Mouse (Mus musculus) cerebellum, postnatal 10 days (tissue): ENCODE results near the gene Pnkp.
A peak's percentile ranks its signal among the peaks of the same experiment; 100 is the strongest.

Source experiments
- DNase-seq, 2 experiments: peaks; one replicate each; pipeline ENCODE4 v3.0.0; 2021; ENCODE audit warnings: mixed read lengths in 2 of 2

Pnkp gene

DNA sequence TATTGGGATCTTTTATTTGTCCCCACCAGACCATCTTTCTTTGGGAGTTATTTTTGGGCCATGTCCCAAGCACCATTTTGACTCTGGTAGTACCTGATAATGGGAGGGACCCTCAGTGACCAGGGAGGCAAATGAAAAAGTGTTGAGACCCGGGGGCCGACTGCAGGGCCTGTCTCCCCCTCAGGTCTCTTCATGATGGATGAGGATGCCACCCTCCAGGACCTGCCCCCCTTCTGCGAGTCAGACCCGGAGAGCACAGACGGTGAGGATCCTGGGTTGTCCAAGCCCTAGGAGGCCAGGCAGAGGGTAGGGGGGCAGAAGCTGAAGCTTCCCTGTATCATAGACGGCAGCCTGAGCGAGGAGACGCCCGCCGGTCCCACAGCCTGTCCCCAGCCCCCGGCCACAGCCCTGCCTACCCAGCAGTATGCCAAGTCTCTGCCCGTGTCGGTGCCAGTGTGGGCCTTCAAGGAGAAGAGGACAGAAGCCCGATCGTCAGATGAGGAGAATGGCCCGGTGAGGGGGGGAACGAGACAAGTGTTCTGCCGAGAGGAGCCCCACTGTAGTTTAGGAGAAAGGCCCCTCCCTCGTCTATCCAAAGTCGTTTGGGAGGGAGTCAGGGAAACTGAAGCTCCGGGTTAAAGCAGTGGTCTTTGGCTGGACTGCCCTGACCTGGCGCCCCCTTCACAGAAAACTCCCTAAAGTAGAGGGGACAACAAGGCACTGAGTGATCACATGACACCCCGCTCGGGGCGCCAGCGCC is 3.2 kb upstream of the Pnkp start:
- DNase-seq, result peak in 1 of 2 experiments; percentile 56

DNA sequence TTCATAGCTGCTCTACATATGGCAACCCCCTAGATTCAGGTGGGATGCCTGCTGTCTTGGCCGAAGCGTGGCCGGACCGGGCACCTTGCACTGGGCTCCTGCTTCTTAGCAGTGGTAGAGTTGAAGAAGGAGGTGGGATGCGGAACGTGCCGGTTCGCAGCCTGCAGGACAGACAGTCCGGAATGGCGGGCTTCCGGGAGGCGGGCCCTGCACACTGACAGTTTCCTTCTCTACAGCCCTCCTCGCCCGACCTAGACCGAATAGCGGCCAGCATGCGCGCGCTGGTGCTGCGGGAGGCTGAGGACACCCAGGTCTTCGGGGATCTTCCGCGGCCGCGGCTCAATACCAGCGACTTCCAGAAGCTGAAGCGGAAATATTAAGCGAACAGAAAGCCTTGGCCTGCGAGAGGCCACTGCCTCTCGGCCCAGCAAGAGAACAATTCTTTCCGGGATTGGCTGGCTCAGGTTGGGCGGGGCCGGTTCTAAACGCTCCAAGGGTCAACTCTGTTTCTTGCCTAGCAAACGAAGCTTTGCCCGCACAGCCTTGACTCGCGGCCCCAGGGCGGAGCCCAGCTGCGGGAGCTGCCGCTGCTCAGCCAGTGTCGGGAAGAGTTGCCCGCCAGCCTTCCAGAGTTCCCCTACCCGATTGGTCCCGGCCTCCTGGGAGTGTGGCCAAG is 2.4 kb upstream of the Pnkp start:
- peak; percentile 85 to 87 for DNase-seq

DNA sequence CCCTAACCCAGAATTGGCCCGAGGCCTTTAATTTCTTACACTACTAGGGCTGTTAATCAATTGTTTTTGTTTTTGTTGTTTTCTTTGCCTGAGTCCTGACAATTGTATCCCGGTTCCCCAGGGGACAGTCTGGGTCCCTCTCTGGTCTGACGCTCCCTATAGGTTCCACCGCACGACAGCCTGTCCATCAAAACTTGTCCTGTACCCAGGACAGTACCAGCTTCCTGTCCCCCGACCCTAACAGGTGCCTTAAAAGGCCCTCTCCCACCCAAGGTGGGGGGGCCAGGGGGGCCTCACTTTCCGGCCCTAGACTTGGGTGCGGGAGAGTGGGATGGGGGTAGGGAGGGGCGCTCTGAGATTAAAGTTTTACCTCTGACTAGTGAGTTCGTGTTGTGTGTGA is 1.9 kb upstream of the Pnkp start:
- no peak for DNase-seq

DNA sequence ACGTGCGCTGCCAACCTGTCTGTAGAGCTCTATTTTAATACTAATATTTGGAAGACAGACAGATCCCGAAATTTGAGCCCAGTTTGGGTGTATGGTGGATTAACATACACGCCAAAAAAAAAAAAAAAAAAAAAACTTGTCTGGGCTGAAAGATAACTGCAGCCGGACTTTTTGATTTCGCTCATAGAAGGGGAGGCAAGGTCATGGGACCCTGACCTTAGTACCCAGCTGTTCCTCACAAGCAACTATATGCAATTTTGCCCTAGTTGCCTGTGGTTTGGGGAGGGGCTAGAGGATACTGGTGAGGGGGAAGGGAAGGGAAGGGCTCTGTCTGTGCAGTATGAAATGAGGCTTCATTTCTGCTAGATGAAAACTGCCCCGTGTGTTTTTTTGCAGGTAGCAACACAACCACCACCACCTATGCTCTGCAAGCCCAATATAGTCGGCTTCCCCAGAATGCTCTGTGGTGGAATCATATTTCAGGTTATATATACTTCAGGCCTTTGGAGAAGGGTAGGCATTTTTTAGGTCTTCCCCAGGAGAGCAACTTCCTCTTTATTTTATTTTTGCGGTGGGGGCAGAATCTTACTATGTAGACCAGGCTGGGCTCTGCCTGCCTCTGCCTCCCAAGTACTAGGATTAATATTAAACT is 548 bp upstream of the Pnkp start:
- DNase-seq, result peak in 1 of 2 experiments; percentile 7

DNA sequence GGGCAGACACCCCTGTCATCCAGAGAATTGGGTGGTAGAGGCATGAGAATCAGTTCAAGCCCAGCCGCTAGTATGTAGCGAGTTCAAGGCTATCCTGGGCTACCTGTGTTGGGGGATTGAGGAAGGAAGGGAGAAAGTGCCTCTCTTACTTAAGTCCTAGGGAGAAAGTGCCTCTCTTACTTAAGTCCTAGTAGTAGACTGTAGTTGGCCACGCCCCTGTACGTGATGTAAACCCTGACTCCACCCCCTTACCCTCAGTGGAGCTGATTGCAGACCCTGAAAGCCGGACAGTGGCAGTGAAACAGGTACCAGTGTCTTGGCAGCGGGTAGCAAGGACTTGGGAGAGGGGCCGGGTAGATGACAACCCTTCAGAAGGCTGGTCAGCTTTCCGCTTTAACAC is 966 bp downstream of the Pnkp start:
- DNase-seq, result peak in 1 of 2 experiments; percentile 39

DNA sequence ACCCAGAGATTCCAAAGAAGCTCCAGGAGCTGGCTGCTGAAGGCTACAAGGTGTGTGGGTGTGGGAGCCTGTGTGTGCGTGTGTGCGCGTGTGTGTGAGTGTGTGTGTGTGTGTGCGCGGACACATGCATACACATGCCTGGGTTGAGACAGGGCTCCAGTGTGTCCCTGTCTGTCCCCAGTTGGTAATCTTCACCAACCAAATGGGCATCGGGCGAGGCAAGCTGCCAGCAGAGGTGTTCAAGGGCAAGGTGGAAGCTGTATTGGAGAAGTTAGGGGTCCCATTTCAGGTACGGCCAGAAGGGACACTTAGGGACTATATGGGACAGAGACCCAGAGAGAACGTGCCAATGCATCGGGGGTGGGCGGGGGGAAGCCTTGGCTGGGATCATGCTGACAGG is 3.0 kb downstream of the Pnkp start:
- peak in 1 of 2 experiments; percentile 39 for DNase-seq

DNA sequence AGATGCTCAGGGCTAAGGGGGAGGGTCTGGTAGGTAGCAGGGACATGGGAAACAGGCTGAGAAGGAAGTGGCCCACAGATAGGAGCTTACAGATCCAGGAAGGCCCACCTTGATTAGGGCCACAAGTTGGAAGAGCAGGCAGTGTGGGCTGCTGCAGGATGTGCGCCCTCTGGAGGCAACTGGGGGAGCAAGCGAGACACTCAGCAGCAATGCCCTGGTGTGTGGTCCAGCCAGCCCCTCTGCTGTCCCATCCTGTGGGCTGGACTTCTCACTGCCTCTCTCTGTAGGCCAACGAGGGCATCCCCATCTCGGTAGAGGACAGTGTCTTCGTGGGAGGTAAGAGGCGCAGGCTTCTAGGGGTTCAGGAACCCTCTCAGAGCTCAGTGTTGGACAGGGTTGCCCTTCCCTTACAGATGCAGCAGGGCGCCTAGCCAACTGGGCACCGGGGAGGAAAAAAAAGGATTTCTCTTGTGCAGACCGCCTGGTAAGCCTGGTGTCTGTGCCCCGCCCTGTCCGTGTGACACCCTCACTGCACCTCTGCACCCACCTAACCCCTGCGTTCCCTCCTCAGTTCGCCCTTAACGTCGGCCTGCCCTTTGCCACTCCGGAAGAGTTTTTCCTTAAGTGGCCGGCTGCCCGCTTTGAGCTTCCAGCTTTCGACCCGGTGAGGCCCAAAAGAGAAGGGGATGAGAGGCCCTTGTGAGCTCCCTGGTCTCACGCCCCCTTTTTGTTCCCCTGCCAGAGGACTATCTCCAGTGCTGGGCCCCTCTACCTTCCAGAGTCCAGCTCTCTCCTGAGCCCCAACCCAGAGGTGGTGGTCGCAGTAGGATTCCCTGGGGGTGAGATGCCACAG is 3.9 kb downstream of the Pnkp start:
- DNase-seq, result peak; percentile 88 to 90

DNA sequence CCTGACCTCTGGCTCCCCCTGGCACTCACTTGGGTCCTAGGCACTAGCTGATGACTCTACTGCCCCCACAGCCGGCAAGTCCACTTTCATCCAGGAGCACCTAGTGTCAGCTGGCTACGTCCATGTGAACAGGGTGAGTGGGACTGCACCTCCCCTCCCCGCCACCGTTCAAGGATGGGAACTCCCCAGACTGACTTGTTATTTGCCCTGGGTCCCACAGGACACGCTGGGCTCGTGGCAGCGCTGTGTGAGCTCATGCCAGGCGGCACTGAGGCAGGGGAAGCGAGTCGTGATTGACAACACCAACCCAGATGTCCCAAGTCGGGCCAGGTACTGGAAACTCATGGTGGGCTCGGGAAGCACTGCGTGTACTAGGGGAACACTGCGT is 4.5 kb downstream of the Pnkp start:
- peak in 1 of 2 experiments; percentile 32 for DNase-seq

DNA sequence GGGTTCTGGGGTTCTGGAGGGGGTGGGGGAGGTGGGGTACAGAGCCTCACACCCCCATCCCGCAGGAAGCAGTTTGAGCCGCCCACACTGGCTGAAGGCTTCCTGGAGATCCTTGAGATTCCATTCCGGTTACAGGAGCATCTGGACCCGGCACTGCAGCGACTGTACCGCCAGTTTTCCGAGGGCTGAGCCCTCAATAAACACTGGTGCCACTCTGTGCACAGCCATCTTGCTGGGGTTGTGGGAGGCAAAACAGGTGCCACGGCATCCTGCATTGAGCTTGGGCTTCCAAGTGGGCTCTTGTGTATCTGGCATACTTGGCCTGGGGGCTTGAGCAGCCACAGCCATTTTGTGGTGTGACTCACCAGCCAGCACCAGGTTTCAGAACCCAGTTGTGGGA is 5.5 kb downstream of the Pnkp start:
- DNase-seq, result no peak

DNA sequence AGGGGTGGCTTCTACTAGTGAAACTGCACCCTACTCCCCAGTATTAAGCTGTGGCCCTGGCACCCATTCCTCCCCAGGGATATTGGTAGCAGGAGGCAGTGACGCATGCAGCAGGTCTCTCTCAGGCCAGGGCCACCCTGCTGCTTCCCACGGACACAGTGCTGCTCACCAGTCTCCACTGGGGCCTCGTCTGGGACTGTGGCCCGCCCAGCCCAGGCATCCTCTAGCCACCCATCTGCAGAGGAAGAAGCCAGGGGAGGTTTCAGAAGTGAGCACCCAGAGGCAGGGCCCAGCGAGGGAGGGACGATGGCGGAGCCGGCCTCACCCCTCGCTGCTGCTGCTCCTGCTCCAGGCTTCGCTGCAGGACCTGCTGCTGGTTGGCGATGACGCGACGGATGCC is 6.3 kb downstream of the Pnkp start:
- peak in 1 of 2 experiments; percentile 27 for DNase-seq

DNA sequence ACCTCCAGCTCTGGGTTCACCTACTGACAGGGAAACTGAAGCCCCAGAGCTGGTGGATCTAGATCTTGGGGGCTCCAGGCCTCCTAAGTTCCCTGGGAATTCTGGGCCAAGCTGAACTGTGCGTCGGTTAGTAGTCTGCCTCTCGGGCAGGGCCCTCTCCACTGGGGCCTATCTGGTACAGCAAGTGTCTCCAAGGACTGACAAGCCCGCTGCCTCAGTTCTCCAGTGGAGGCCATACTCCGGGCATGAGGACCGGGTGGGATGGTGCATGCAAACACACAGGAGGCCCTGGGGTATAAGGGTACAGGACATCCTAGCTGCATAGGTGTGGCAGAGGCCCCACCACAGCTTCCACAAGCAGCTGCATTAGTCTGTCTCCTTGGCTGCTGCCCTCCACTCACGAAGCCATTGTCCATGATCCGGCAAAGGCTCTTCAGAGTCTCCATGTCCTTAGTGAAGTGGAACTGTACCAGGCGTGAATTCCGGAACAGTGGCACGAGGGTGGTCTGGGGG is 7.1 kb downstream of the Pnkp start:
- DNase-seq, result no peak

DNA sequence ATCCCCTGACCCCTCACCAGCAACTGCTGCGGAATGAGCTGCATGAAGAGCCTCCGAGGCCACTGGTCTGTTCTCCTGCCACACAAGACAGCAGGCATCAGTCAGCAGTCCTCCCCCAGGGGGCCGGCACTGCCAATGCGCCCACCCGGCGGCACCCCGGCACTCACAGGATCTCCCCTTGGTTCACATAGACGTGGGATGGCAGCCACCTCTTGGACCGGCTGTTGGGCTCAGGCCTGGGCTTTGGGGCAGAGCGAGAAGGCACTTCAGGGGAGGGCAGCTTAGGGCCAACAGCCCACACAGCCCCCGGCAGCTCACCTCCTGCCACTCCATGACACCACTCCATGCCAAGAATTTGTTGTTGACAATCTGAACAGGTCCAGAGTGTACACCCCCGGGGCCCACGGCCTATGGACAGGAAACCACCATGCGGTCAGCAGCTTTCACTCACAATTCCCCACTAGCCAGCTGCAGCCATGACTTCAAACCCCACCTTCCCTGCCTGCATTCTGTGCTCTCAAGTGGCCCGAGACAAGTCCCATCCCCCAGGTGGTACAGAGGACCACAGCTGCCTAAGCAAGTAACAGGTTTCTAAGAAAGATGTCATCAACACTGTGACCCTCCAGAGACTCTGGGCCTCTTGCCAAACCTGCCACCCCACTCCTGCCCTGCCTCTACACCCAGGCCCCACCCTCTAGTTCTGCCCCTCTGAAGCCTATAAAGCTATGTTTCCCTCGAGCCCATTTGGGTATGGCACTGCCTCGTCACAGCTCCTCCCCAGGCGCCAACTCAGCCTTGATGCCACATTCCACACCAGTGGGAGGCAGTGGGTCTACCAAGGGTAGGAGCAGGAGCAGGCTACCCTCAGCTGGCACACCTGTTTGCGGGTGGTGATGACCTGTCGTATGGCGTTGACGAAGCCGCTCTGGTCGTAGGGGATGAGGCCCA is 7.9 kb downstream of the Pnkp start:
- DNase-seq, result peak; percentile 52 to 56

DNA sequence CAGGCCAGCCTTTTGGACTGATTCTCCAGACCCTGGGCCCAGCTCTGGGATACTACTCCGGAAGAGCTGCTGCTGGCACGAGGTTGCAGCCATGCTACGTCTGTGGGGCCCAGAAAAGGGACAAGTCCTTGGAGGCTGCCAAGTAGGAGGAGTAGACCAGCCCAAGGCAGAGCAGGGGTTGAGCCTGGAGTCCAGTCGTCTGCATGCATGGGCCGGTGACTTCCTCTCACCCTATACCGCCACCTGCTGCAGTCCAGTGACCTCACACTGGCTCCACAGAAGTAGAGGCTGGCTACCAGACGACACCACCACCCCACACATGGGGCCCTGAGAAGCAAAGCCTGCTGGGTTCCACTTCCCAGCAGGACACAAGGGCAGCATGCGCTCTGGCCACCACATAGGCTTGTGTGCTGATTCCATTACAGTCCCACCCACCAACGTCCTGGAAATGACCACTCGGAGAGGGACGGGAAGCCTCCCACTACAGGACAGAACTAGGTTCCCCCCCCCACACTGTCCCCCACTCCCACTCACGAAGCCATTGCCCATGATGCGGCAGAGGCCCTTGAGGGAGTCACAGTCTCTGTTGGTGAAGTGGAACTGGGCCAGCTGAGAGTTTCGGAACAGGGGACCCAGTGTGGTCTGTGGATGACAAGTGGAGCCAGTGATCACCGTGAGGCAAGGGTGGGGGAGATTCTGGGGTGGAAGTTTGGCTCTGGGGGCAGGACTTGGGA is 9.5 kb downstream of the Pnkp start:
- peak; percentile 51 for DNase-seq

DNA sequence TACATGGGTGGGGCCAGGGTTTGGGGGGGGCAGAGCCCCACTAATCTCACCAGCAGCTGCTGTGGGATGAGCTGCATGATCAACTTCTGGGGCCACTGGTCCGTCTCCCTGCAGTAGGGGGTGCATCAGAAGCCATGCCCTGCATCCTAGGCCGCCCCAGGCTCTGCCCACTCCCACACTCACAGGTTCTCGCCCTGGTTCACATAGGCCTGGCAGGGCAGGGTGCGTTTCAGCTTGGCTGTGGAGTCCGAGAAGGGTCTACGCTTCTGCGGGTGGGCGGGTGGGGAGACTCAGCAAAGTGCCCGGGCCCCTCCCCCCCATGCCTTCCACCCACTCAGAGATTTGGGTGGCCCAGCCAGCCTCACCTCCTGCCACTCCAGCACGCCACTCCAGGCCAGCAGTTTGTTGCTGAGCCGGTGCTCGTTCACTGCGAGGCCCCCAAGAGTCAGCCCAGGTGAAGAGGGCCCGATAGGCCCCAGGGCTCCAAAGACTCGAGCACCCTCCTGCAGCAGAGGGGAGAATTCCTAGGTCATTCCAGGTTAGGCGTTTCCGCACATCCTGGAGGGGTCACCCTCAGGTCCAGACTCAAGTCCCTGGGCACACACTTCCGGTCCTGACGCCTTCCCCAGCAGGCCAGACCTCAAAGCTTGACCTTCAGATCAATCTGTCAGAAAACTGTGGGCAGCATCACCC is 10.2 kb downstream of the Pnkp start:
- peak; percentile 32 to 35 for DNase-seq

DNA sequence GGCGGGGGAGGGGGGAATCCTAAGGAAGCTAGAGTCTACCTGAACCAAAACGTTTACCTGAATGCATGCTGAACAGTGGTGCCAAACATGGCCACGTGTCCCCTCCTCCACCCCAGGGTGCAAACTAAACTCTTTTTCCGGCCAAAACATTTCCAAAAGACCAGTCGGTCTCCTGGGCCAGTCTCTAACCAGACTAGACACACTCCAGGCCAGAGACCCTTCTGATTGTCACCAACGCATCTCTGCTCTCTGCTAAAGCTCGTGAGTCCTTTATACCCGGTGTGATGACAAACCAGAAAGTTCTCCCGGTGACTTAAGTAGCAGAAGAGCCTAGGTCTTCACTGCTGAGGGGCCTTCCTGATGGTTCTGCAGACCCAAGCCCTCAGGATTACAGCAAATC is 10.9 kb downstream of the Pnkp start:
- DNase-seq, result peak in 1 of 2 experiments; percentile 24

DNA sequence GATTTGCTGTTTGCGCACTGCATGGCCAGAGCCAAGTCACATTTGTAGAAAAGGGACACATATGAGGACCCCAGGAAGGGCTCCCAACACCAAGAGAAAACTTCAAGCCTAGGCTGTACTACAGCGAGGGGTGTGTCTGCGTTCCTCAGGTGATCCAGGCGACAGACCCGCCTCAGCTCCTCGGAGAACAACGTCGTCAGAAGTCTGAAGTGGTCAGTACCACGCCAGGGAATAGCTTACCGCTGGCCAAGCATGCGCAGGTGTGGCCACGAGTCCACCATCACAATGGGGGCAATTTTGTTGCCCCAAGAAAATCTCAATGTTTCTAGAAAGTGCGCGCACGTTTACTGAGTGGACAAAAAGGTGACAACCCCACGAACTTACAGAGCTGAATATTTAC is 11.5 kb downstream of the Pnkp start:
- DNase-seq, result peak; percentile 28 to 36

DNA sequence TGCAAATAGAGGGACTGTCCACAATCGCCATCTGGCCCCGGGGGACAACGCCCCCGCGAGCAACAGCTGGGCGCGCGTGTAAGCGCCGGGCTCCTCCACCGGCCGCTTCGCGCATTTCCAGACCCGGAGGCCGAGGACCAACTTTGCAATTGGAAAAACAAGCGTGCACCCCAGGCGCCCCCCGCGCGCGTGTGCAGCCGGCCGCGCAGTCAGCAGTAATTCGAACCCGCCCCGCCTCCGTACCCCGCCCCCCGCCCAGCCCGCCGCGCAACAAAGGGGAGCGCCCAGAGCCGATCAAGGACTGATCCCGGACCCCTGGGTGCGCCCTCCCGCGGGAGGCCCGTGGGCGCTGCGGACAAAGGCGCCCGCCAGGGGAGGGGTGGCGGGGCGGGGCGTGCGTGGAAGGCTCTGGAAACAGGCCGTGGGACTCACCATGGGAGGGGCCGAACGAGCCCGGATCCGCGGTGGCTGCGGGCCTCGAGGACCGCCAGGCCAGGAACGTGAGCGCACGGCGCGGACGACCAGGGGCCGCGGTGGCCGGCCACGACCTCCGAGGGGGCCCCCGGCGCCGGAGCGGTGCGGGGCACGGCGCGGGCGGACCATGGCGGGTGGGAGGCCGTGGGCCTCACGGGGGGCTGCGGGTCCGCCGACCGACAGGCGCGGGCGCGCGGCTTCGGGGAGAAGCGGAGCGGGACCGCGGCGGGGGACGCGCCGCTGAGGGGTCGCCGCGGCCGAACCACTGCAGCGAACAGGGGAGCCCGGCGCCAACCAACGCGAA is 12.2 kb downstream of the Pnkp start:
- peak; percentile 75 to 77 for DNase-seq

DNA sequence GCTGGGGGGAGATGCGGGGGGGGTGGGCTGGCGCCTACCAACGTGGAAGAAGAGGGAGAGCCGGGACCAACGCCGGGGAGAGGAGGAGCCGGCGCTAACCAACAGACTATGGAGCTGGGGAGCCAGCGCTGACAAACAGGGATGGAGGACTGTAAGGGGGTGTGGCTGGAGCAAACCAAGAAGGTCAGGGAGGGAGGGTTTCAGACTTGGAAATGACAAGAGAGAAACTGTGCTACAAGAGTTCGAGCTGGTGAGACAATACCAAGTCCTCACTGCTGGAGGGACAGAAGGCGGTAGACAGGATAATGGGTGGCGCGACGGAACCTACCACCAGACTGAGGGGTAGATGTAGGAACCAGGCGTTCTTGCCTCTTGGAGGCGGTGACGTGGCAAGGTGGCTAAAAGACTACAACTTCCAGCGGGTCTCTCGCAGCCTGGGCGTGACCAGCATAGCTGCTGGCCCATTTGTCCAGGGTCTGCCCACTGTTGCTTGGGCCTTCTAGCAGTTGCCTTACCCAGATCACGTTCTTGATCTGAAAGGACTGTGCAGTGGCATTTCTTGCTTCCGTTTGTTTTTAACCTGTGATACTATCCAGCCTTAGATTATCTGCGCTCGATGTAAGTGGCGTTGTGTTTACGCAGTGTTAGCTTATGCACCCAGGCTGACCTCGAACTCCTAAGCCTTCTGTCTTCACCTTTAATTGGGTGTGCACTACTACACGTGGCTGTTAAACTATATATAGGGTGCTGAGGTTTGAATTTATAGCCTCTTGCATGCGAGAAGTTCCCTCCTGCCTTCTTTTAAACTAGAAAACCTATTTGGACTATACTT is 13.0 kb downstream of the Pnkp start, which contains the start of gene Ptov1:
Gene Ptov1, minus strand, starts transcription at position 92 of the 832 bp plus-strand sequence.
- peak; percentile 94 to 96 for DNase-seq
